Mouse (Mus musculus) forebrain, embryonic 15.5 days (tissue): ENCODE measurements around the gene Slc12a6. TPM values are rescaled to one million over a fixed set of nuclear protein-coding genes. Genes with fewer than 3 reads are reported as not detected.
A peak's percentile ranks its signal among the peaks of the same experiment; 100 is the strongest.

Source experiments
- ATAC-seq: fragments of 200-750 bp; cut with Nextera tagmentation; replicated peaks from 2 replicates; pipeline ENCODE4 v1.8.0; 2017; ENCODE audit warnings: mild to moderate bottlenecking, moderate TSS enrichment, moderate library complexity
- H3K27ac ChIP-seq: fragments of 300-500 bp; sonication (generic); replicated peaks from 2 replicates; pipeline ENCODE4 v1.5.1; 2015; ENCODE audit warnings: mild to moderate bottlenecking, inconsistent platforms
- H3K27me3 ChIP-seq: fragments of 300-500 bp; sonication (generic); 2 replicates; pipeline ENCODE4 v1.6.1; 2015; ENCODE audit warnings: inconsistent platforms
- H3K36me3 ChIP-seq: fragments of 300-500 bp; sonication (generic); 2 replicates; pipeline ENCODE4 v1.6.1; 2015; ENCODE audit warnings: mild to moderate bottlenecking, inconsistent platforms
- H3K4me1 ChIP-seq: fragments of 300-500 bp; sonication (generic); 2 replicates; pipeline ENCODE4 v1.6.1; 2015; ENCODE audit warnings: inconsistent platforms
- H3K4me2 ChIP-seq: fragments of 300-500 bp; sonication (generic); replicated peaks from 2 replicates; pipeline ENCODE4 v1.6.1; 2015; ENCODE audit warnings: mild to moderate bottlenecking, inconsistent platforms
- H3K4me3 ChIP-seq: fragments of 300-500 bp; sonication (generic); 2 replicates; pipeline ENCODE4 v1.5.1; 2015; ENCODE audit warnings: mild to moderate bottlenecking, inconsistent platforms
- H3K9ac ChIP-seq: fragments of 300-500 bp; sonication (generic); replicated peaks from 2 replicates; pipeline ENCODE4 v1.6.1; 2015; ENCODE audit warnings: mild to moderate bottlenecking, inconsistent platforms
- H3K9me3 ChIP-seq: fragments of 300-500 bp; sonication (generic); 2 replicates; pipeline ENCODE4 v1.6.1; 2016; ENCODE audit warnings: inconsistent platforms
- WGBS: fragments of 180-500 bp; shearing (Covaris S2); methylation state at CpG from one replicate; pipeline ENCODE4 v1.1.7; 2015; ENCODE audit warnings: mixed read lengths; 5-methylcytosine and 5-hydroxymethylcytosine counted together
- polyA plus RNA-seq: library from polyadenylated mRNA; unstranded; fragments of >200 nt; fragmentation: Nextera tagmentation; extraction: Ambion mirVana; gene quantifications from 2 replicates; pipeline ENCODE4 v1.2.1, GENCODE M21; 2015

The Slc12a6 gene
- 15.6 and 16.9 TPM in 2 replicates for polyA plus RNA-seq

GRCm38 (mm10) chr2:112265448-112266241 is at the start of gene Slc12a6:
TSS of gene Slc12a6 (plus strand) at chr2:112265825.
- ATAC-seq = peak; percentile 94

GRCm38 (mm10) chr2:112215977-112216376 is 49.6 kb upstream of the Slc12a6 start:
- no peaks in the 10 kb centered on the region for H3K36me3 ChIP-seq
- no peak overlapping the region for H3K4me2 ChIP-seq
- ATAC-seq = peak; percentile 63; the same call in 1 of the 2 replicates
- H3K27me3 ChIP-seq = no peaks in the 10 kb centered on the region
- H3K4me1 ChIP-seq = no peaks in the 10 kb centered on the region
- no peak overlapping the region for H3K4me3 ChIP-seq
- H3K27ac ChIP-seq = no peak overlapping the region
- H3K9ac ChIP-seq = no peak overlapping the region
- no peaks in the 10 kb centered on the region for H3K9me3 ChIP-seq
- WGBS = 6% methylated on average over 1 of the region's 1 CpGs

More at GRCm38 (mm10) chr2:112265448-112266241, at the start of gene Slc12a6:
- peak within 1 kb of the TSS; percentile 72 for H3K4me2 ChIP-seq
- H3K4me1 ChIP-seq = peaks cover 53% of the 10 kb centered on the region
- no peaks in the 10 kb centered on the region for H3K27me3 ChIP-seq
- peak within 1 kb of the TSS; percentile 66 for H3K4me3 ChIP-seq
- WGBS = under 1% methylated on average over 85 of the region's 85 CpGs
- H3K27ac ChIP-seq = peak within 1 kb of the TSS; percentile 90
- H3K9ac ChIP-seq = peak within 1 kb of the TSS; percentile 78
- H3K36me3 ChIP-seq = no peaks in the 10 kb centered on the region
- no peaks in the 10 kb centered on the region for H3K9me3 ChIP-seq

DNA sequence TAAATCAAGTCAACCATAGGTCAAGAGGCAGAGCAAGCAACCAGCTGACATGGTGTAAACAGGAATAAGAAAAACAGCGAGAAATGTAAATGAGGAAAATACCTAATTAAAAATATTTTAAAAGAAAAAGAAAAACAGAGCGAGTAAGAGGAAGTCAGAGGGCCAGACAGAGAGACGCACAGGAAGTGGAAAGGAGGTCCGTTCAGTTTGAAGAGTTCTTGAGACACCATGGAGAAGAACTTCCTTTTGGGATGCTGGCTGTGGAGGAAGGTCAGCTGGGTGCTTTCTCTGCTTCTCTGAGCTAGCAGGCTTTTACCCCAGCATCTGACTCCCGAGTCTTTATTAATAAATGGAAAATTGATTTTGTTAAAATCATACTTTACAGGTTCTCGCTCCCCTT is 48.0 kb upstream of the Slc12a6 start:
- Histone ChIP-seq H3K27ac (no peak overlapping the region), H3K9ac (no peak overlapping the region), H3K4me2 (no peak overlapping the region), H3K4me3 (no peak overlapping the region), H3K36me3 (no peaks in the 10 kb centered on the region), H3K9me3 (no peaks in the 10 kb centered on the region), H3K27me3 (no peaks in the 10 kb centered on the region), H3K4me1 (no peaks in the 10 kb centered on the region)
- no peak for ATAC-seq
- 82% methylated on average over 6 of the region's 6 CpGs for WGBS

GRCm38 (mm10) chr2:112220880-112221279 is 44.7 kb upstream of the Slc12a6 start:
- no peaks in the 10 kb centered on the region for H3K9me3 ChIP-seq
- H3K36me3 ChIP-seq = no peaks in the 10 kb centered on the region
- ATAC-seq = no peak
- H3K9ac ChIP-seq = no peak overlapping the region
- no peak overlapping the region for H3K27ac ChIP-seq
- H3K27me3 ChIP-seq = no peaks in the 10 kb centered on the region
- H3K4me3 ChIP-seq = no peak overlapping the region
- H3K4me1 ChIP-seq = no peaks in the 10 kb centered on the region
- WGBS = 89% methylated on average over 5 of the region's 5 CpGs
- H3K4me2 ChIP-seq = no peak overlapping the region

DNA sequence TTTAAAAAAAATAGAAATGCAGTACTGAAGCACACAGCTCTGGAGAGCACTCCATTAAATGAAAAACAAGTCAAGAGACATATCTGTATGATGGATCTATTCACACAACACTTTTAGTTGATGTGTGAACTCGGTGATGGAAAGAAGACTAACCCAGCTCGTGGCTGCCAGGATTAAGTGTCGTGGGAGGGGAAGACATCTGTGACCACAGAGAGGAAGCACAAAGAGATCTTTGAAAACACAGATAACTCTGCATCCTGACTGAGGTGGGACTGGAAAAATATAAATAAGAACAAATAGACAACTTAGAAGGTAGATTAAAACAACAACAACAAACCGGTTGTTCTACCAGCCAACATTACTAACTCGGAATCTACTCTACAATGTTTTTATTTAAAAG is 43.0 kb upstream of the Slc12a6 start:
- no peak overlapping the region for H3K4me3 ChIP-seq
- H3K9ac ChIP-seq = no peak overlapping the region
- H3K27ac ChIP-seq = no peak overlapping the region
- no peaks in the 10 kb centered on the region for H3K9me3 ChIP-seq
- H3K4me2 ChIP-seq = no peak overlapping the region
- no peak for ATAC-seq
- no peaks in the 10 kb centered on the region for H3K36me3 ChIP-seq
- H3K4me1 ChIP-seq = no peaks in the 10 kb centered on the region
- H3K27me3 ChIP-seq = no peaks in the 10 kb centered on the region
- 82% methylated on average over 5 of the region's 5 CpGs for WGBS

- H3K27ac ChIP-seq = no peak overlapping the region
- H3K9me3 ChIP-seq = no peaks in the 10 kb centered on the region
- no peaks in the 10 kb centered on the region for H3K4me1 ChIP-seq
- 57% methylated on average over 4 of the region's 4 CpGs for WGBS
- no peak overlapping the region for H3K4me3 ChIP-seq
- no peaks in the 10 kb centered on the region for H3K36me3 ChIP-seq
- no peak for ATAC-seq
- H3K9ac ChIP-seq = no peak overlapping the region
- H3K27me3 ChIP-seq = no peaks in the 10 kb centered on the region
- no peak overlapping the region for H3K4me2 ChIP-seq
Observed at GRCm38 (mm10) chr2:112224356-112224755, 41.3 kb upstream of the Slc12a6 start.

DNA sequence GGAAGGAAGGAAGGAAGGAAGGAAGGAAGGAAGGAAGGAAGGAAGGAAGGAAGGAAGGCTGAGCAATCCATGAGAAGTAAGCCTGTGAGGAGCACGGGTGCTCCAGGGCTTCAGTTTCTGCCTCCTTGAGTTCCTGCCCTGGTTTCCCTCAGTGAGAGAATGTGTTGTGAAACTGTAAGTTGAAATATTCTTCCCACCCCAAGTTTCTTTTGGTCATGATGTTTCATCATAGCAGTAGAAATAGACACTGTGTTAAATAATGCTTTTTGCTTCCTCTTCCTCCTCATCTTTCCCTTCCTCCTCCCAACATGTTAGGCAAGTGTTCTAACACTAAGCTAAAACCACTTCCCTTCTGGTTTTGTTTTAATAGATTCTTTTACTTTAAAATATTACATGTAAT is 33.0 kb upstream of the Slc12a6 start:
- no peaks in the 10 kb centered on the region for H3K9me3 ChIP-seq
- no peak overlapping the region for H3K4me3 ChIP-seq
- H3K27me3 ChIP-seq = no peaks in the 10 kb centered on the region
- no peaks in the 10 kb centered on the region for H3K4me1 ChIP-seq
- no peaks in the 10 kb centered on the region for H3K36me3 ChIP-seq
- no peak overlapping the region for H3K27ac ChIP-seq
- H3K4me2 ChIP-seq = no peak overlapping the region
- 79% methylated on average over 1 of the region's 1 CpGs for WGBS
- no peak overlapping the region for H3K9ac ChIP-seq
- ATAC-seq = no peak

GRCm38 (mm10) chr2:112236620-112237019 is 29.0 kb upstream of the Slc12a6 start:
- Histone ChIP-seq H3K4me2 (no peak overlapping the region), H3K27me3 (no peaks in the 10 kb centered on the region), H3K9ac (no peak overlapping the region), H3K27ac (no peak overlapping the region), H3K4me3 (no peak overlapping the region), H3K4me1 (peaks cover 16% of the 10 kb centered on the region), H3K36me3 (no peaks in the 10 kb centered on the region), H3K9me3 (no peaks in the 10 kb centered on the region)
- 86% methylated on average over 2 of the region's 2 CpGs for WGBS
- ATAC-seq = no peak

DNA sequence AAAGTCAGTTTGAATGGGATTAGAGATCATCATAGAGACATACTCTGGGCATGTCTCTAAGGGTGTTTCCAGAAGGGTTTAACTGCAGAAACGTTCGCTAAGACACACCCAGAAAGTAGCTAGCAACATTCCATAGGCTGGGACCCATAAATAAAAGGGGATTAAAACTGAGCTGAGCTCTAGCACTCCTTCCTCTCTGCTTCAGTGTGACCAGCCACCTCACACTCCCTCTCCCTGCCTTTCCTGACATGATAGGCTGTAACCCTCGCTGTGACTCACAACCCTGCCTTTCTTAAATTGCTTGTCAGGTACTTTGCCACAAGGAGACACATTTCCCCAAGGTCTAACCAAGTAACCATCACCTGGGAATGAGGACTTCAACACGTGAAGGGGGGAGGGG is 27.6 kb upstream of the Slc12a6 start:
- H3K4me1 ChIP-seq = peaks cover 16% of the 10 kb centered on the region
- no peak overlapping the region for H3K27ac ChIP-seq
- no peaks in the 10 kb centered on the region for H3K27me3 ChIP-seq
- WGBS = 14% methylated on average over 4 of the region's 4 CpGs
- ATAC-seq = no peak
- H3K9ac ChIP-seq = no peak overlapping the region
- H3K36me3 ChIP-seq = no peaks in the 10 kb centered on the region
- no peak overlapping the region for H3K4me3 ChIP-seq
- no peaks in the 10 kb centered on the region for H3K9me3 ChIP-seq
- no peak overlapping the region for H3K4me2 ChIP-seq

DNA sequence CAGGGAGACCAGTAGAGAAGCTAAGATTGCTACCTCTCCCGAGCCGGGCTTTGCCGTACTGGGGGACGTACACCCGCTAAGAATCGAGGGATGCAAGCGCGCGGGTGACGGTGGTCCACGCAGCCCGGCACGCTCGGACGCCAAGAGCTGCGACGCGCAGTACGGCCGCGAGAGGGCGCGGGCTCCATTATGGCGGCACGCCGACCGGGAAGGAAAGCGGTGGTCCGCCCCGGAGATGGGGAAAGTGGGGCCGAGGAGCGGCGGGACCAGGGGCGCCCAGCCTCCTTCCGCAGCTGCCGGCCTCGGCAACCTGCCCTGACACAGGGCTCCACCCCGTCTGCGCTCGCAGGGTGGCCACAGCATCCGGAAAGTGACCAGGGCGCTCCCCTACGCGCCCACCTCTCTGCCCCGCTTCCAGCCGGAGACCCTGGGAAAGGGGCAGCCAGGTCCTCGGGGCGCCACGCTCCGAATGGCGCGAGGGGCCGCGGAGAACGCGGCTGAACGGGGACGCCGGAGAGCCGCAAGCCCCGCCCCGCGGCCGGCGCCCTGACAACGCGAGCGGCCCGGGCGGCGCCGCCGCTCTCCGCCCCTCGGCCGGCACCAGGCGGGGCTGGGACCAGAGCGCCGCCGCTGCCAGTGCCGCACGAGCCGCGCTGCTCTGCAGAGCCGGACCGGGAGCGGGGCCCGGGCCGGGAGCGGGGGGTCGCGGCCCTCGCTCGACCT is 26.3 kb upstream of the Slc12a6 start, which contains the start of gene Lpcat4:
Gene Lpcat4, plus strand, starts transcription at position 257 of the 723 bp plus-strand sequence.
- no peaks in the 10 kb centered on the region for H3K9me3 ChIP-seq
- peak within 1 kb of the TSS; percentile 86 for H3K4me2 ChIP-seq
- H3K27me3 ChIP-seq = no peaks in the 10 kb centered on the region
- ATAC-seq = peak; percentile 91
- H3K4me1 ChIP-seq = peaks cover 16% of the 10 kb centered on the region
- under 1% methylated on average over 86 of the region's 94 CpGs for WGBS
- H3K9ac ChIP-seq = peak within 1 kb of the TSS; percentile 86
- peaks cover 6% of the 10 kb centered on the region; the same call in 1 of the 2 replicates for H3K36me3 ChIP-seq
- H3K4me3 ChIP-seq = peak within 1 kb of the TSS; percentile 98
- peak within 1 kb of the TSS; percentile 98 for H3K27ac ChIP-seq

GRCm38 (mm10) chr2:112239935-112240721 is 25.5 kb upstream of the Slc12a6 start:
- Histone ChIP-seq H3K36me3 (peaks cover 9% of the 10 kb centered on the region; the same call in 1 of the 2 replicates), H3K27ac (peak overlapping the region; percentile 98), H3K27me3 (no peaks in the 10 kb centered on the region), H3K9me3 (no peaks in the 10 kb centered on the region), H3K9ac (peak overlapping the region; percentile 86), H3K4me2 (peak overlapping the region; percentile 86), H3K4me3 (peak overlapping the region; percentile 98), H3K4me1 (peaks cover 16% of the 10 kb centered on the region)
- WGBS = under 1% methylated on average over 27 of the region's 28 CpGs
- ATAC-seq = peak; percentile 62
